Mouse (Mus musculus) MEL (cell line): Measurements from ENCODE around the gene Rab8a.
A peak's percentile ranks its signal among the peaks of the same experiment; 100 is the strongest.

Experiments
- CTCF ChIP-seq, 3 experiments: IDR thresholded peaks in 2 of 3; conservative IDR thresholded peaks in 1 of 3; 2 replicates each; pipeline ENCODE4 v1.5.1; 2011 to 2012; ENCODE audit warnings: low read length in 3 of 3, low read depth in 2 of 3, mild to moderate bottlenecking in 2 of 3, improper control_type of control experiment in 1 of 3, inconsistent platforms in 1 of 3, mixed read lengths in 1 of 3, moderate library complexity in 1 of 3; ENCODE audit not compliant: control insufficient read depth in 1 of 3, insufficient read depth in 1 of 3, poor library complexity in 1 of 3, severe bottlenecking in 1 of 3
- EP300 ChIP-seq, 2 experiments: IDR thresholded peaks; 2 replicates each; pipeline ENCODE4 v1.6.1; 2011; ENCODE audit warnings: improper control_type of control experiment in 2 of 2, low read length in 2 of 2, low read depth in 1 of 2, mild to moderate bottlenecking in 1 of 2
- MAX ChIP-seq: IDR thresholded peaks from 2 replicates; pipeline ENCODE4 v1.6.1; 2011; ENCODE audit warnings: low read length, improper control_type of control experiment
- POLR2A ChIP-seq, 2 experiments: IDR thresholded peaks; 2 replicates each; pipeline ENCODE4 v1.6.1; 2011 to 2012; ENCODE audit warnings: low read length in 2 of 2, mild to moderate bottlenecking in 2 of 2, control low read depth in 1 of 2, improper control_type of control experiment in 1 of 2, low read depth in 1 of 2, moderate library complexity in 1 of 2; ENCODE audit not compliant: control insufficient read depth in 1 of 2, insufficient read depth in 1 of 2, poor library complexity in 1 of 2
- SIN3A ChIP-seq: IDR thresholded peaks from 2 replicates; pipeline ENCODE4 v1.6.1; 2012; ENCODE audit warnings: low read length, improper control_type of control experiment, inconsistent platforms
- USF1 ChIP-seq: IDR thresholded peaks from 2 replicates; pipeline ENCODE4 v1.6.1; 2014; ENCODE audit warnings: low read depth, mild to moderate bottlenecking, inconsistent platforms, low read length, improper control_type of control experiment, moderate library complexity
- USF2 ChIP-seq, 2 experiments: IDR thresholded peaks; 2 replicates each; pipeline ENCODE4 v1.6.1; 2011 to 2012; ENCODE audit warnings: improper control_type of control experiment in 2 of 2, low read length in 2 of 2, borderline replicate concordance in 1 of 2, inconsistent platforms in 1 of 2, low read depth in 1 of 2, mild to moderate bottlenecking in 1 of 2; ENCODE audit not compliant: insufficient read depth in 1 of 2
- ZKSCAN1 ChIP-seq: IDR thresholded peaks from 2 replicates; pipeline ENCODE4 v1.6.1; 2012; ENCODE audit warnings: low read depth, mild to moderate bottlenecking, inconsistent platforms, low read length, improper control_type of control experiment, moderate library complexity

GRCm38 (mm10) chr8:72160707-72161697 lies at the start of gene Rab8a:
- TF ChIP-seq CTCF (IDR thresholded peaks at IDR 0.05 in 2 of 3, conservative IDR thresholded peaks at IDR 0.05 in 1 of 3; ENCODE audit: control insufficient read depth in 1 of 3, insufficient read depth in 1 of 3, low read depth in 2 of 3, low read length in 3 of 3, poor library complexity in 1 of 3, severe bottlenecking in 1 of 3): no peak
- TF ChIP-seq EP300 (IDR thresholded peaks at IDR 0.05; ENCODE audit: low read depth in 1 of 2, low read length in 2 of 2): no peak
- TF ChIP-seq POLR2A (IDR thresholded peaks at IDR 0.05; ENCODE audit: control insufficient read depth in 1 of 2, insufficient read depth in 1 of 2, low read depth in 1 of 2, low read length in 2 of 2, poor library complexity in 1 of 2): peak; percentile 65 to 83
- TF ChIP-seq USF1: no peak
- no peak for TF ChIP-seq USF2 (IDR thresholded peaks at IDR 0.05; ENCODE audit: borderline replicate concordance in 1 of 2, insufficient read depth in 1 of 2, low read depth in 1 of 2, low read length in 2 of 2)
- TF ChIP-seq MAX: peak; percentile 99
- no peak for TF ChIP-seq ZKSCAN1
- TF ChIP-seq SIN3A: peak; percentile 59
